Mouse (Mus musculus) testis, adult 2 months (tissue): ENCODE measurements around the gene Adamts6.

Experiments used
- CTCF ChIP-seq: fragments of 200-500 bp; IDR thresholded peaks from 2 replicates; pipeline ENCODE4 v1.5.1; 2012; ENCODE audit warnings: low read depth, mild to moderate bottlenecking, inconsistent platforms, low read length, moderate library complexity; ENCODE audit not compliant: control insufficient read depth, insufficient read depth, insufficient replicate concordance
- POLR2A ChIP-seq: fragments of 200-500 bp; IDR thresholded peaks from 2 replicates; pipeline ENCODE4 v1.6.1; 2012; ENCODE audit warnings: low read depth, mild to moderate bottlenecking, inconsistent platforms, low read length, moderate library complexity; ENCODE audit not compliant: control insufficient read depth

DNA sequence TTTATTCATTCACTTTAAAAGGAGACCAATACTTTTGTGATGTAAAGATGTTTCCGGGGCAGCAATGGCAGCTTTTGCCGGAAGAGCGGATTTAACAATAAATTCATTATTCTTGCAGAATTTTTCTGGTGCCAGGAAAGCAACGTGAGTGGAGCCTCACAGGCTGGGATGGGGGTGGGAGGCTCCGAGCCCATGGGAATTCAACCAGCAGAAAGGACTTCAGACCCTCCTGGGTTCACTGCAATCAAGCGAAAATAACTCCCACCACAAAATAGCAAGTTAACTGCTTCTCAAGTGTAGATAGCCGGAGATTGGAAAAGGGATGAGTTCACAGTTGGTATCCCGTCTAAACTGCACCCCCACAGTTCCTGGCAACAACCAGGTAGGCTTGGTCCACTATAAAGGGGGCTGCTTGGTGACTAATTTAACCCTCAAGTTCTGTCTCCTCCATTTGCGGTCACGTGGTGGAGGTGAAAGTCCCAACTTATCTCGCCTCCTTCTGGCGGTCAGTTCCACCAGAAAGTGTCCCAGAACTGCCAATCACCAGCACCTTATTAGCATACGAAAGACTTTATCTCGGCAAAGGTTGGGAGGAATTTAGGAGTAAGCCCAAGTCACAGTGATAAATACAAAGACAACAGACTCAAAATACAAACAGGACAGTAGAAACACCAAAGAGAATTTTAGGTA, 231.5 kb downstream of the Adamts6 start:
- TF ChIP-seq CTCF (no peak), POLR2A (no peak)
